Mouse (Mus musculus): Measurements from ENCODE around the gene Emid1.

The Emid1 gene

GRCm38 (mm10) chr11:5160722-5161485 lies 8.8 kb upstream of the Emid1 start:
- DNase-seq (ENCODE audit: low spot score) = no peak

GRCm38 (mm10) chr11:5158056-5158455 lies 6.0 kb upstream of the Emid1 start:
- DNase-seq (ENCODE audit: low spot score) = no peak

GRCm38 (mm10) chr11:5154961-5155805 lies 3.1 kb upstream of the Emid1 start:
- no peak for DNase-seq (ENCODE audit: low spot score)

DNA sequence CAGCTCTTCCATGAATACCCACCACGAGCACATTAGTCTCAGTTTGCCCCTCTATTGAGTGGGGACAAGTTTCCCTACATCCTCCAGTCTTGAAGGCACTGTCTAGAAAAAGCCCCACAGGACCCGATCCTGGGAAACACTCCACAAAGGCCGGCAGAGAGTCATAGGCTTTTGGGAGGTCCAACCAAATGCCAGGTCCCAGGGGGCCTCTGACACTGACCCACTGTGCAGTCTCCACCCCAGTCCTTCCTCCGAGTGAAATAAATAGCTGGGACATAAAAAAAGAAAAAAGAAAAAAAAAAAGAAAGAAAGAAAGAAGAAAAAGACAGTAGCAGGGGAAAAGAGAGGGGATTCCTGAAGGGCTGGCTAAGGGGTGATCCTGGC lies 818 bp downstream of the Emid1 start:
- DNase-seq (ENCODE audit: low spot score) = no peak

DNA sequence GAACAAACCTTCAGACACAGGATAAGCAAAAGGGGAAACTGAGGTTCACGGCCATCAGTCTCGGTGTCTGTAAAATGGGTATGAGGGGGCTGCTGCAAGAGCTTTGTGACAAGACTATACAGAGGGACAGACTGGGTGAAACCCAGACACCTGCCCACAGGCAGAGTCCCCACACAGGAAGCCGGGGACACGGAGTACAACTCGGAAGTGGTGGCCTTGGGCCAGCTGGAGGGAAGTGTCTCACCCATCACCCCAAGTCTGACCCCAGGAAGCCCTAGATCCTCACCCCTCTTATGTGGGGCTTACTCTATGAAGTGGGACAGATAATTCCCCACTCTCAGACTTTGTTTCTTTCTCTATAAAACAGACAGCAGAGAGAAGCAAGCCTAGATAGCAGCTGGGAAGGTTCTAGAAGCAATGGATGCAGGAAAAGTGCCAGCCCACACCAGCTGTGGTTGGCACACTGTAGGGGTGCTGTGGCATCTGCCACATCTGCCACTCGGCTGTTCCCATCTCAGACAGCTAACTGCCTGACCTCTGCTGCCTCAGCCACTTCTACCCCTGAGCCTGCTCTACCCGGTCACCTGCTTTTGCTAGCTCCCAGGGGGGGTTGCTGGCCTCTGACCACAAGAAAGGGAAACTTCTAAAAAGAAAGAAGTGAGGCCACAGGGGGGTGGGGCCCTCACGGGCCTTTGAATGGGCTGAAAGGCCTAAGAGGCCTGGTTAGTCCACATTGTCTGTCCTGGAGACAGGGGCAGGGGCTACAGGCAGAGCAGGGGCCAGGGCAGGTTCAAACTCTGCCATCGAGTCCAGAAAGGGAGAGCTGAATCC lies 1.4 kb downstream of the Emid1 start:
- DNase-seq (ENCODE audit: low spot score) = no peak

GRCm38 (mm10) chr11:5149955-5150354 lies 2.1 kb downstream of the Emid1 start:
- DNase-seq (ENCODE audit: low spot score) = no peak

DNA sequence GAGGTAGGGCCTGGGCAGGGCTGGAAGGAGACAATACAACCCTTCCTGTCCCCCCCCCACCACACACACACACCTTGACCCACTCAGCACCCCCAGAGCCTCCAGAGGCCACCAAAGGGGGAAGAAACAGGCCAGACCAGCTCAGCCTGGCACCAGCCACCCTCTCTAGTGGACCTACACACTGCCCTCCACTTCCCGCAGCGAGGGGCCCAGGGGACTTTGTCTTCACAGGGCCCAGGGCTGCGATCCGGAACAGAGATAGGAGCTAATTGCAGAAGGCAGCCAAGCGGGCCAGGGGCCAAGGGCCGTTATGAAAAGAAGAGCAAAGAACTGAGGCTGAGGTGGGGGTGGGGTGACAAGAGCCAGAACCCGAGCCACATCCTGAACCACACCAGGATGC lies 2.8 kb downstream of the Emid1 start:
- no peak for DNase-seq (ENCODE audit: low spot score)

DNA sequence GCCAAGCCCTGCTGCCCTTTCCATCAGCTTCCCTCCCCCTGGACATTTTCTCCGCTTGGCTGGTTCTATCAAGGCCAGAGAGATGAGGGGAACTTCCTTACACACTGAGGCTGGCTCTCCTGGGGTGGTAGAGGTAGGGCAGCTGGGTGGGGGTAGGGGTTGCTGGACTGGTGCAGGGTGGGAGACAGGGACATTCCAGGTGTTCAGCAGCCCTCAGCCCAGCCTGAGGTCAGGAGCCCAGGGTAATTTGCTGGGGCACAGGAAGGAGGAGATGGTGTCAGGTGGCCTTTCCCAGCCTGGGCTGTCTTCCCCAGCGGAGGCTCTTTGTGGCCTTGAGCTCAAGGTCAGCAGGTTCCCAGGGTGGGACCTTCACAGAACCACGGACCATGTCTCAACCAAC lies 6.5 kb downstream of the Emid1 start:
- no peak for DNase-seq (ENCODE audit: low spot score)

- no peak for DNase-seq (ENCODE audit: low spot score)
These were observed 10.1 kb downstream of the Emid1 start for GRCm38 (mm10) chr11:5141965-5142364.

- DNase-seq (ENCODE audit: low spot score) = no peak
These were observed 10.8 kb downstream of the Emid1 start for GRCm38 (mm10) chr11:5141252-5141651.

GRCm38 (mm10) chr11:5140619-5141018 lies 11.4 kb downstream of the Emid1 start:
- DNase-seq (ENCODE audit: low spot score) = no peak

GRCm38 (mm10) chr11:5139372-5139771 lies 12.7 kb downstream of the Emid1 start:
- DNase-seq (ENCODE audit: low spot score) = no peak

GRCm38 (mm10) chr11:5138642-5139041 lies 13.4 kb downstream of the Emid1 start:
- DNase-seq (ENCODE audit: low spot score) = no peak

GRCm38 (mm10) chr11:5135914-5136313 lies 16.1 kb downstream of the Emid1 start:
- DNase-seq (ENCODE audit: low spot score) = no peak

- no peak for DNase-seq (ENCODE audit: low spot score)
These were observed 19.3 kb downstream of the Emid1 start for GRCm38 (mm10) chr11:5132751-5133150.

GRCm38 (mm10) chr11:5130111-5130665 lies 21.9 kb downstream of the Emid1 start:
- DNase-seq (ENCODE audit: low spot score) = no peak

- no peak for DNase-seq (ENCODE audit: low spot score)
These were observed 23.0 kb downstream of the Emid1 start for GRCm38 (mm10) chr11:5129035-5129480.

DNA sequence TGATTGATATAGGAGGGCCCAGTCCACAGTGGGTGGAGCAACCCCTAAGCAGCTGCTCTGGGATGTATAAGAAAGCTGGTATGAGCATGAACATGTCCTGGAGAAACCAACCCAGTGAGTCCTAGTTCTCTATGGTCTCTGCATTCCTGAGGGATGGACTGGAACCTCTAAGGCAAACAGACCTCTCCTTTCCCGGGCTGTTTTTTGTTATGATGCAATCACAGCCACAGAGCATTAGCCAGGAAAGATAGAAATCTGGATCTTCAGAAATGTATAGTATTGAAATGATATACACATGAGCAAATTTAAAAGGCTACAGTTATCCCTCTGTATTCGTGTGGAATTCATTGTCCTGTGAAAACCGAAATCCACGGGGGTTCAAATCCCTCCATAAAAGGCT lies 26.3 kb downstream of the Emid1 start:
- no peak for DNase-seq (ENCODE audit: low spot score)

DNA sequence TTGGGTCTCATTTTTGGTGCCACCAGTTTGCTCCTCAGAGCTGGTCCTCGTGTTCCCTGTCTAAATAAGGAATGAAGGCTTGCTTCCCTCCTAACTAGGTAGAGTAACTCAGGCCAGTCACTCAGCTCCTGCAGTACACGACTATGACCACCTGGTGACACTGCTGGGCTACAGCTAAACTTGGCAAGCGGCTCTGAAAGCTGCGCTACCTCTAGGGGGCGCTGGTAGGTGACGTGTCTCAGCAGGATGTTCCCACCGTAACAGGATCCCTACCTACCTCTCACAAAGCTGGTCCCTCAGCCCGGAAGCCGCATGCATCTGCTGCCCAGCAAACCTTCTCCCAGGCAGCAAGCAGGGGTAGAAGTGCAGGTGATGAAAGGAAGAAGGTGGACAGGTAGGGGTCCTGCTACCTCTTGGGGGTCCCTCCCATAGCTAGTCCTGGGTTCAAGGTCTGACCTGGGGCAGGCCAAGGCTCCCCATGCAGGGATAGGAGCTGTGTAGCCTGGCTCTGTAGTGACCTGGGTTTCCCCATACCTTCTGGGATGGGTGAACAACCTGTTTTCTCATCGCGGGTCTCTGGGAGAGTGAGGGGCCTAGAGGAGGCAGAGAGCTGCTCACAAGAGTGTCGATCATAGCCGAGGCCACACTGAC lies 37.0 kb downstream of the Emid1 start:
- DNase-seq (ENCODE audit: low spot score) = peak; percentile 79

DNA sequence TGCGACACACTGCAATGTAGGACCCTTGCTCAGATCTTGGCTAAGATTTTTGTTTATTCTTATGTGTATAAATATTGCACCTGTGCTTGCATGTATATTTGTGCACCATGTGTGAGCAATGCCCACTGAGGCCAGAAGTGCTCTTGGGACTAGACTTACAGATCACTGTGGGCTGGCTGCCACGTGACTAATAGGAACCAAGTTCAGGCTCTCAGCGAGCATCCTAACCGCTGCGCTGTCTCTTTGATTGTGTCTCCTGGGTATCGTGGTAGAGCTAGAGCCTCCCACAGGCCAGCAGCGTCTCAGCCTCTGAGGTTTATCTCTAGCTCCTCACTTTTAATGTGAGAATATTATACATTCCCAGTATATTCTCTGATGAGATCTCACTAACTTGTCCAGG lies 38.4 kb downstream of the Emid1 start:
- DNase-seq (ENCODE audit: low spot score) = no peak

DNA sequence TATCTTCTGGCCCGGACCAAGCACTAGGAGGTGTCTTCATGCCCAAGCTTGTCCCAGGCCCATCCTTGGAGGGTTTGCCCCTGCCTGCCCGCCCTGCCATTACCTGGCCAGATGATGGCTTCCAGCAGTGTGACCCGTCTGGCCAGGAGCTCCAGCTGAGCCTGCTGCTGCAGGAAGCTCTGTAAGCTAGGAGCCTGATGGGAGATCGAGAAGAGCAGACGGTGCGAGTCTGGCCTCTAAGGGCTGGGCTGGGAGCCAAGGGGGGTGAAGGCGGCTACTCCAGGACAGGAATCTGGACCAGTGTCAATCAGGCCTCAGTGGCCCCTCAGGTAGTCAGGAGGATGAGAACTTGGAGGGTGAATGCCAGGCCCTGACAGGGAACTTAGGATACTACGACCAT lies 42.6 kb downstream of the Emid1 start:
- no peak for DNase-seq (ENCODE audit: low spot score)

All from ovary, postnatal 10 days (tissue).